Mouse (Mus musculus) B cell, adult 2 months (primary cell): Measurements from ENCODE around the gene Atad2b.
"Not testable (repeated sequence)": the region's sequence is repeated elsewhere in the genome, so short reads cannot be mapped to it uniquely, and the experiment has no call there.

Experiments used
- DNase-seq, 2 experiments: peaks; one replicate each; pipeline ENCODE4 v3.0.0; 2022

The Atad2b gene

DNA sequence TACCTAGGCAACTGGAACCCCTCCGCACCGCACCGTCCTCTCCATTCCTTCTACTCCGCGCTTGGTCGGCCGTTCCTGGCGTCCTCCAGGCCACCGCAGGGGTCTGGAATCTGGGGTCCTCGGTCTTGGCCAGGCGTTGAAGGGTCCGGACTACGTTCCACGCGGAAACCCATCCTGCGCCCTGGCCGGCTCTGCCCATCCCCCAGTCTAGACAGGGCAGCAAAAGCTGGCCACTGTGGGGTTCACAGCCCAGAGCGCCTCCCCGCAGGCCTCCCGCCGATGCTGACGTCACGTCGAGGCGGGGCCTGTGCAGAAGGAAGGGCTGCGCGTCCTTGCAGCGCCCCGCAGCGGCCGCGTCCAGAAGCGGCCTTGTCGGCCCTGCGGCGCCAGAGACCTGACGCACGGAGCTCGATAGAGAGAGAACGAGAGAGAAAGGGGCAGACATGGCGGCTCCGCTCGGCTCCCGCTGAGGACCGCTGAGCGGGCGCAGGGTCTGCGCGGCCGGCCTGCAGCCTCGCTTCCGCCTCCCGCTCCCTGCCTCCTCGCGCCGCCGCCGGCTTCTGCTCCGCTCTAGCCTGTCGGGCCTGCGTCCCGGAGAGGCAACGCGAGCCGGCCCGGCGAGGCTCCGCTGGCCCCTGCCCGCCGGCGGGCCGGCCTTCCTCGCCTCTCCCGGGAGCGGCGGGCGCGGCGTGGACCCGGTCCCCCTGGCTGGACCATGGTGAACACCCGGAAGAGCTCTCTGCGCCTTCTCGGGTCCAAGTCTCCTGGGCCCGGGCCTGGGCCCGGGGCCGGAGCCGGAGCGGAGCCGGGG is at the start of gene Atad2b:
Gene Atad2b (plus strand): TSS at position 360 of the 811 bp plus-strand sequence.
- peak; percentile 97 to 99 for DNase-seq

DNA sequence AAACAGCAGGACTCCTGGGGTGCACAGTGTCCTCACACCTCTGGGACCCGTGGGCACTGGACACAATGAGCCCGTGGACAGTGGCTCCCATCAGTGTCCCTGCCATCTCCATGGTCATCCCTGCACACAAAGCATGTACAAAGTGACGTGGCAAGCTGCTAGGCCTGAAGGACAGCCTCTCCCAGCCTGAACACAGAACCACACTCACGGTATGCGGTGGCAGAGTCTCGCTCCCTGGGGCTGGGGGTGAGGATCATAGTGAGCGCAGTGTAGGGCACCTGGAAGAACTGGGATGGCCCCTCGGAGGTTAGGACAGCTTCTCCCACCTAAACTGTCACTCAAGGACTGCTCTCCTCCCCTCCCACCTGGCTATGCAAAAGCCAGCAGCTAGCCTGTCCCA is 48.2 kb upstream of the Atad2b start:
- no peak for DNase-seq

DNA sequence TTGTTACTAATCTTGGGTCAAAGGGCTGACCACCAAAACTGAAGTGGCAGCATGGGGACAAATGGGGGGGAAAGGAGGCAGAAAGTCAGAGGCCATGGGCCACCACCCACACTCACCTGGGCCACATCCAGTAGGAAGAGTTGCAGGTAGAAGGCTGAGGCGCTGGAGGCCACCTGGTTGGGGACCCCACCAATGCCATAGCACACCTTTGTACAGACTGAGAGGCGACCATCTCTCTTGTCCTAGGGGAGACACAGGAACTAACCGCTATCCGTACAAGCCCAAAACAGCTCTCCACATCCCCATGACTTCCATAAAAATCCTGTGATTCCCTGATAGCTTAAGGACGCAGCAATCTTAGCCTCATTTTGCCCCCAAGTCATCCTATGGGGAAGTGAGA is 45.9 kb upstream of the Atad2b start:
- no peak for DNase-seq

DNA sequence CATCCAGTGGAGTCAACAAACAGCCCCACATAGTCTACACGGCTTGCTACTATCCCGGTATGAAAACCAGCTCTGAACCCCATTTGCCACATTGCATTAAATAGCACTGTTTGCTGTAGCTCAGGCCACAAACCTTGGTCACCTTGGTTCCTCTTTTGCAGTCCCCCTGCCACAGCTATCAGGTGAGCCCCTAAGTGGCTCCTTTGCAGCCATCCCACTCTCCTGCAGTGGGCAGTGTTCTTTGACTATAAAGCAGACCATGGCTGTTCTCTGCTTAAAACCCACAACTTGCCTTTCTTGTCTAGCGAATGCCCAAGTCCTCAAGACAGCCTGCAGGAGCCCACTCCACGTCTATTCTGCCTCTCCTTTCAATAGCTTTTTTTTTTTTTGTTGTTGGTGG is 44.9 kb upstream of the Atad2b start:
- DNase-seq: peak; percentile 7 to 22

DNA sequence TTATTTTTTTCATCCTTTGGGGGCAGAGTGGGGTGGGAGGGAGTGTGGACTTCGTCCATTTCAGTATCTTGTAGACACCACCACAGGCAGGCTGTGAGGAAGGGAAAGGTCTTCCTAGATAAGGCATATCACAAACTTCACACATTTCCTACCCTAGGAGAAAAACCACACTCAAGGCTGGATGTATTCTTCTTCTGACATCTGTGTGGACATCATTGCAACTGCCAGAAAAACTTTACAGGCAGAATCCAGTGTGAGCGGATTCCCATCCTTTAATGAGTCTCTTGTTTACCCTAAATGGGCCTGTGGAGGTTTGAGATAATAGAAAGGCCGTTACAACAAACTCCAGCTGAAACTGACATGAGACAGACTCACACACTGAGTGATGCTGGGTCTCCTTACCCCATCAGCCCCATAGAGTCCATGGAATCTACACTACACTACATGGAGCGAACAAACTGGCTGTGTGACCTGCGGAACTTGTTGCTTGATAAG is 44.1 kb upstream of the Atad2b start:
- DNase-seq: no peak

DNA sequence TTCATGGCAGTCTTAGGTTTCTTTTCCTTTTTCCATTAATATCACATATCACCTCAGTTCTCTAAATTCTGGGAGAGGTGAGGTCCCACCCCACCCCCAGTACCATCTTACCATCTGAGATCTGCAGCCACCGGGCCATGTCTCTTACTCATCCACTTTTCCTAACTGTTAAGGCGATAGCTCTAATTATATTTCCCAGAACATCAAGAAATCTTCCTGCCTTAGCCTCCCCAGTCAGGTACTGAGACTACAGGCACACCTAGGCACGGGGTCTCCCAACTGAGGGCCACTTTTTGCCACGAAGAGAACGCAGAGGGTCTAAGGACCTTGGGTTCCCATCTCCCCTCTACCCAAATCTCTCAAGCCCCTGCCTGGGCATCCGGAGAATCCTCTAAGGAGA is 43.6 kb upstream of the Atad2b start:
- no peak for DNase-seq

DNA sequence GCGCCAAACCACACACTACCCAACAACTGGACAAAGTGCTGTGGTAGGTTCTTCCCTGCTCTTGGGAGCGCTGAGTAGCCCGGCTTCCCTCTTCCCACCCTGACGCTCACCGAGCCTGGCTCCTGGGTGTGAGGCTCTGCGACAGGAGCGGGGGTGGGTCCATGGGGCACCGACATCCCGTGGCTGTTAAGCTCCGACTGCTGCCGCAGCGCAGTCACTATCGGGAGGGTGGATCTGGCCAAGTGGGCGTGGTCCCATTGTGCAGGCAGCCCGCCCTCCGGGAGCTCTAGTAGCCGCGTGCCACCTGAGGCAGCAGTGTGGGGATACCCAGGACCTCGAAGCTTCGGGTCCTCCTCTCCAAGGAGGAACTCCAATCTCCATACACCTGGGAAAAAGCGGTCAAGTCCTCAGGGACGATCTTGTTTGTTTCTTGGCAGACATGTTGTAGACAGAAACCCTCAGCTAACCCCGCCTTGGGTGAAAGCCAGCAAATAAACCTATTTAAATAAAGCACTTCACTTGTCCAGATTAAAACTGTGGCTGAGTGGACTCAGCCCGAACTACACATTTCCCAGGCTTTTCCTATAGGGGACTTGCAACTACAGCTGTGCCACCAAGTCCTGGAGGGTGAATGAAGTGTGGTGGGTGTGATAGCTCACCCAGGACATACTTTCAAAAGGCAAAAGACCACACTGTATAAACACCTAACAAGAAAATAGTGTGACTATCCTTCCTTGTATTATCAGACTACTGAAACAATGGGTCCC is 42.8 kb upstream of the Atad2b start, which contains the start of gene Mfsd2b:
Gene Mfsd2b (minus strand): TSS at position 199 of the 767 bp plus-strand sequence.
- peak; percentile 57 to 59 for DNase-seq

DNA sequence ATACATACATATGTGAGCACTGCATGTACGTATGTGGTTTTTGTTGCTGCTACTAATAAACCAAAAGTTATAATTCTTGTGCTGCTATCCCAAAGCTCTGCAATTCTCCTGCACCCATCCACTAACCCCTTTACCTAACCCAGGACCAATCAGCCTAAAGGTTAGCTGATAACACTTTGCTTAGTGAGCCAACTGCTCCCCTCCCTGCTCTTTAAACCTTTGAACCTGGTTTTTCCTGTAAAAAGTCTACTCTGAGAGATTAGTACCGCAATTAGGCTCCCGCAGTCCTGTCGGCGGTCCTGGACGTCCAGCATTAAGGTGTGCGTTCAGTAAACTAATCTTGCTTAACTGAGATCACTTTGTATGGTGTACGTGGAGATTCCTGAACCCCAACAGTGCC is 41.5 kb upstream of the Atad2b start:
- no peak for DNase-seq

DNA sequence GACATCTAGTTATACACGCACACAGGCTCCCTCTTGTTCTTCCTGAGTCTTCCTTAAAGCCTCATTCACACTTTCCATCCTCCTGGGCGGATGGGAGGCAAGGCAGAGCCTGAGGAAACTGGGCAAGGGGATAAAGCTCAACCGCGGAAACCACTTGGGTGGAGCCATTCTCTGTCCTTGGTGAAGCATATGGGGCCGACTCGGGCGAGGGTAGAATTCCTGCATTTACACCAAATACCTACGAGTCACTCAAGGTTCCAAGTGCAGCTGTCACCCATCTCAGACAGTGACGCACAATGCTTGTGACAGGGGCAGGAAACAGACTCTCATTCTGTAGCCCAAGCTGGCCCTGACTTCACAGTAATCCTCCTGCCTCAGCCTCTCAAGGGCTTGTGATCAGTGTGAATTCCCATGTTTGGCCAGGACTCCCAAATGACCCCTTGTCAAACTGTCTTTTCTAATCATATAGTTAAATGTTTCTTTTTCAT is 38.8 kb upstream of the Atad2b start:
- DNase-seq: no peak

DNA sequence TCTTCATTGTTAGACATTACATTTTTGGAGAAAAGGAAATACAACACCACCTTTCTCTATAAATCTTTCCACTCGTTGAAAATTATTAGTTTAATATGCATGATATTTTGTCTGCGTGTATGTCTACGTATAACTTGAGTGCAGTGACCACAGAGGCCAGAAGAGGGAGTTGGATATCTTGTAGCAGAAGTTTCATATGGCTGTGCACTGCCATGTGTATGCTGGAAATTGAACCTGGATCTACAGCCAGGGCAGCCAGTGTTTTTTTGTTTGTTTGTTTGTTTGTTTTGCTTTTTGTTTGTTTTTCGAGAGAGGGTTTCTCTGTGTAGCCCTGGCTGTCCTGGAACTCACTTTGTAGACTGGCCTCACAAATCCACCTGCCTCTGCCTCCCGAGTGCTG is 38.1 kb upstream of the Atad2b start:
- DNase-seq: peak; percentile 28 to 40

DNA sequence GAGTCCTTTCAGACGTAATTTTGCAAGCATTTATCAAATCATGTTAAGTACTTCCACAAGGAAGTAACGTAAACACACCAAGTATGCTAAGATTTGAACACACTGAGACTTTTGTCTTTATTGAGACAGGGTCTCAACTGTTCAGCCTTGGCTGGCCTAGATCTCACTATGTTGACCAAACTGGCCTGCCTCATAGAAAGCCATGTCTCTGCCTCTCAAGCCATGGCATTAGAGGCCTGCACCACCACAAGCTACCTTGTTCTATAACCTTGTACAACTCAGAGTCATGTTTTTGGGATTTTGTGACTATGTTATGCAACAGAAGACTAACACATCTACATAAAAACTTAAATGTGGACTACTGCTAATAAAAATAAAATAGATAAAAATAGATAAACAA is 35.1 kb upstream of the Atad2b start:
- no peak for DNase-seq

DNA sequence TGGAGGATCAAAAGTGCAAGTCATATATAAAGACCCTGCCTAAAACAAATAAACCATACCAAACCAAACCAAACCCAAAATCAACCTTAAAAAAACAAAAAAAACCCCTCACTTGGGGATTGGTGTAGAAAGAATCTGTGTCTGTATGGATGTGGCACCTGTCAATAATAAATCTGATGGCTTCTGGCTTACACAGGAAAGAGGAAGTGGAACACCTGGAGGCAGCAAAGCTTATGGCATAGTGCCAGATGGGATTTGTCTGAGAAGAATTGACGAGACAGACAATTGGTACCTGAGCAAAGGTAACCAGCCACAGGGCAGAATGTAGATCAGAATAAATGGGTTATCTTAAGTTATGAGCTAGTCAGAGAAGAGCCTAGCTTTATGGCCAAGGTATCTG is 32.1 kb upstream of the Atad2b start:
- DNase-seq: peak in 1 of 2 experiments; percentile 8

DNA sequence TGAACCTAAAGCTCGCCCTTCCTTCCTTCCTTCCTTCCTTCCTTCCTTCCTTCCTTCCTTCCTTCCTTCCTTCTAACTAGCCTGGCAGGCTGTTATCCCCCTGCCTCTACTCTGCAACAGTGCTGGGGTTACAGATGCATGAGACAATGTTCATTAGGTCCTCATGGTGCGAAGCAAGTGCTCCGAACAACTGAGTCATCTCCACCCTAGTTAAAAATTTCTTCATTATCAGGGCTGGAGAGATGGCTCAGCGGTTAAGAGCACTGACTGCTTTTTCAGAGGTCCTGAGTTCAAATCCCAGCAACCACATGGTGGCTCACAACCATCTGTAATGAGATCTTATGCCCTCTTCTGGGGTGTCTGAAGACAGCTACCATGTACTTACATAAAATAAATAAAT is 30.6 kb upstream of the Atad2b start:
- not testable (repeated sequence) for DNase-seq

DNA sequence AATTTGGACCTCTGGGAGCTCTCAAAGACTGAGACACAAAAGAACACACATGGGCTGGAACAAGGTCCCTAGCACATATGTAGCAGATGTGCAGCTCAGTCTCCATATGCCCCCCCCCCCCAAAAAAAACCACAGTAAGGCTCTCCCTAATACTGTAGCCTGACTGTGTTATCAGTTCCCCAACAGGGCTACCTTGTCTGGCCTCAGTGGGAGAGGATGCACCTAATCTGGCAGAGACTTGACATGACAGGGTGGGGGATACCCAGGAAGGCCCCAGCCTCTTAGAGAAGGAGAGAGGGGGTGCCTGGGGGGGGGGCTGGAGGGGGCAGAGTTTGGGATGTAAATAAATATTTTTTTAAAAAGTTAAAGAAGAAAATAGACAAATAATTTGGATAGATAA is 28.4 kb upstream of the Atad2b start:
- DNase-seq: no peak

DNA sequence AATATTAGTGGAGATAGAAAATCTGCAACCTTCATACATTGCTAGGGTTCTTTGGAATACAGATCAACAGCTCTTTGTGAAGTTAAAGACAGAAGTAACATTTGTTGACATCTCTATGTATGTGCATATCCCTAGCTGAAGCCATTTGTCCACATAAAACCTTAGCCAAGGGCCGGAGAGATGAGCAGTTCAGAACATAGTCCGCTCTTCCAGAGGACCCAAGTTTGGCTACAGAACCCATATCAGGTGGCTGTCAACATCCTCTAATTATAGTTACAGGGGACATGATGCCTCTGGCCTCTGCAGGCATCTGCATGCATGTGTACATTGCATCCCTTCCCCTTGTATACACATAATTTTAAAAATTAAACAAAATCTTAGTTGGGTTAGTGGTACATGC is 27.9 kb upstream of the Atad2b start:
- no peak for DNase-seq

DNA sequence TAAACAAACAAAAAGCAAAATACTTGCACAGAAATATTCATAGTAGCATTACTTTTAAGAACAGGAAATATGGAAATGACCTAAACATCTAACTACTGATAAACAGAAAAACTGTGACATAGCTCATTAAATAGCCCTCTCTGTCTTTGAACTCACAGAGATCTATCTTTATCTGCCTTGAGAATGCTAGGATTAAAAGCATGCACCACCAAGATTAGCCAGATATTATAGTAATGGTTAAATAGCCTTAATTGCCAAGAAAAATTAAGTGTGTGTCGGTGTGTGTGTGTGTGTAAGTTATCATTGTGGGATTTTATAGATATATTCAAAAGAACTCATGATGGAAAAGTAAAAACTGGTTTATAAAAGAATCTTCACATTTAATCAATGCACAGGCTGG is 27.3 kb upstream of the Atad2b start:
- DNase-seq: no peak

DNA sequence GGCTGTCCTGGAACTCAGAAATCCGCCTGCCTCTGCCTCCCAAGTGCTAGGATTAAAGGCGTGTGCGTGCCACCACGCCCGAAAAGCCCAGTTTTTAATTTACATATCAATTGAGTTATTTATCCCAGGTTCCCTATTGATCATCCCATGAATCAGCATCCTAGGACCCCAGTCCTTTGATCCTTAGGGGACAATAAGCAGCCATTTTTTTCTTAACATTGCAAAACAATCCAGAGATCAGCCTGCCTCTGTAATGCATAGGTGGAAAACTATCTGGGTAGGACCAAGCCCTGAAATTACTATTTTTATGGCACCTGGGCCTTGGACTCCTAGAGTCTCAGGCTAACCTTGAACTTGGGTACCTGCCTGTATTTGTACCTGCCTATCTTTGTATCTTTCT is 19.1 kb upstream of the Atad2b start:
- no peak for DNase-seq

DNA sequence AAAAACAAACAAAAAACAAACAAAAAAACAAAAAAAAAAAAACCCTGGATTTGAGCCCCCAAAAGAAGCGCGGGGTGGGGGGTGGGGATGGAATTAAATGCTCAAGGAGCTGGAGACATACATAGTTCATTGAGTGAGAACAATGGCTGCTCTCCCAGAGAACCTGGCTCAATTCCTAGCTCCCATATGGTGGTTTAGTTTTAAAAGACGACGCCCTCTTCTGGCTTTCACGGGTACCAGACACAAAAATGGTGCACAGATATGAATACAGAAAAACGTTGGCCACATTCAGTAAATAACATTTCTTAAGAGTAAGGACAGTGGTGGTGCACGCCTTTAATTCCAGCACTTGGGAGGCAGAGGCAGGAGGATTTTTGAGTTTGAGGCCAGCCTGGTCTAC is 11.2 kb upstream of the Atad2b start:
- peak; percentile 14 for DNase-seq

DNA sequence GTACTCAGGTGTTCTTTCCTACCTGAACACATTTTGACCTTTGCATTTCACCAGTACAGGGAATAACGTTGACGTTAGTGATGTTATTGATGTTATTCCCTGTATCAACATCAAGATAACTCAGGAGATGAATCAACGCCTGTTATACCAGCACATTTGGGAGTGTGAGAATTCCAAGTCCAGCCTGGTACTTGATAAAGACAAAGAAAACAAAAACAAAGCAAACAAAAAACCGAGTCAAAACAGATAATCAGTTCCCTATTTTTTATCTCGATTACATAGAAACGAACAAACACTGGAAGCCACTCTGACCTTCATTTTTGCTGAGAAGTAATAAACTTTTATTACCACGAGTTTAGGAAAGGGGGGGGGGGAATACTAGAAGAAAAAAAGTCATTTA is 10.7 kb upstream of the Atad2b start:
- no peak for DNase-seq

DNA sequence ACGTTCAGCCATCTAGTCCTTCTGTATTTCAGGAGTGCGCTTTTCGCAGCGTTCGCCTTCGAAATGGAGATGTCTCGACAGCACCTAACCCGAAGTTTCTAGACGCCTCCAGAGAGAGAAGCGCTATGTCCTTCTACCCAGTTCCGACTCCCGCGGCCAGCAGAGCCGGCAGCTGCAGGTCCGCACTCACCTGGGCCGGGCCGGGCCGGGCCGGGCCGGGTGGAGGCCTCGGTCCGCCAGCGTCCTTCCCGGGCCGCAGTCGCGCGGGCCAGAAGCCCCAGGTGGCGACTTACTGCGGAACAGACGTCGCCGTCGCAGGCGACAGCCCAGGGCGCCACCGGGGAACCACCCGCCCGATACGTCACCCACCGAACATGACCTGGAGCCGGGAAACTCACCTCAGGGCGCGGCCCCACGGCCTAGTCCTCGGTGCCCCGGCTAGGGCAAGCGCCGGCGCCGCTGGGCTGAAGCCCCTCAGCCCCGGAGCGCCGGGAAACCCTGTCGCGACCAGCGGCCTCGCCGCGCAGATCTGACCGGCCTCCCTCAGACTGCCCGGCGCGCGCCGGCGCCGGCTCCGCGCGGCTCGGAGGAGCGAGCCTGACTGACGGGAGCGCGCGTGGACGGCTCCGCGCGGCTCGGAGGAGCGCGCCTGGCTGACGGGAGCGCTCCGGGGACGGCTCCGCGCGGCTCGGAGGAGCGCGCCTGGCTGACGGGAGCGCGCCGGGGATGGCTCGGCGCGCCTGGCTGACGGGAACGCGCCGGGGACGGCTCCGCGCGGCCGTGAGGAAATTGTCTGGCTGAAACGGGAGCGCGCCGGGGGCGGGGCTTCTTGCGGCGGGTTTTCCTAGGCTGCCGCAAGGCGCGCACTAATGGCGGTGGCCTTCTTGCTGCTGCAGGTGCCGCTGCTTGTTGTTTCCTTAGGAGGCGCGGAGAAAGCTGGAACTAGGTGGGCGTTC is 9.9 kb upstream of the Atad2b start, which contains the start of gene Ubxn2a:
Gene Ubxn2a (minus strand): TSS at position 755 of the 956 bp plus-strand sequence.
- peak; percentile 97 for DNase-seq

DNA sequence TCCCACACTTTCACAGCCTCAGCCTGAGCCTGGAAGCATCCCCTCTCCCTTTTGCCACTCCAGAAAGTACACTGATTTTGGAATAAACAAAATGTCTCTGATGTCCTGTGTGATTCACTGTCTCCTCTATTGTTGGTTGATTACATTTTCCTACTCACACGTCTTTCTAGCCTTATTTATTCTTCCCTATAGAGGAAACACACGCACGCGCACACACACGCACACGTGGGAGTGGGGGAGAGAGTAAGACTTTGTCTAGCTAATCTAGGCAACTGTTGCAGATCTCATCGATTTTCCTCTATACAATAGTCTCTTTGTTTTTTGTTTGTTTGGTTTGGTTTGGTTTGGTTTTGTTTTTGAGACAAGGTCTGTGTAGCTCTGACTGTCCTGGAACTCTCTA is 8.8 kb upstream of the Atad2b start:
- DNase-seq: peak in 1 of 2 experiments; percentile 2

DNA sequence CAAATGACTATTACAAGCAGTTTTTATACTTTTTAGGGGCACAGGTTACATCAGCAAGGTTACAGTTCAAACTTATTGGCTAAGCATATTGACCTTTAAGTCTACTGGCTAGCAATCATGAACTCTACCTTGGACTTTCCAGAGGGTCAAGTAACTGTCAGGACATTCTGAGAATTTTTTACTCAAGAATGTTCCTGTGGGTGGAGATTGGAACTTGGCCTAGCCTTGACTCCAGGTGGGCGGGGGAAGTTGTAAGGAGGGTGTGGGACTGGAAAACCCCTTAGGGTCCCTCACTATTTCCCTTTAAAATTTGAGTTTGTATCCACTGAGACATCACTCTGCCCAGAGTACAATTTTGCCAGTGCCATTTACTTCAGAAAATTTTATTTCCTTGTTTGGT is 6.7 kb upstream of the Atad2b start:
- not testable (repeated sequence) for DNase-seq

DNA sequence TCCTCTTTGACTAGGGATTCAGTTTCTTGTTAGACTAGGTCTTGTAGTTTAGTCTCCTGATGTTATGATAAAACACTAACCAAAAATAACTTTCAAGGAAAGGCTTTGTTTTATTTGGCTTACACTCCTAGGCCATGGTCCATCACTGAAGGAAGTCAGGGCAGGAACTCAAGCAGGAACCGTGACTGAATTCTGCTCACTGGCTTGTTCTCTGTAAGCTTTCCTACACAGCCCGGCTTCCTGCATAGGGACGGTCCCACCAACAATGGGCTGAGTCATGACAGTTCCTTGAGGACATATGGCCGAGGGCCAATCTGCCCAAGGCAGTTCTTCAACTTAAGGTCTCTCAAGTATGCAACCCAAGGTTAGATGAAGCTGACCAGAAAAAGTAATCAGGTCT is 5.4 kb upstream of the Atad2b start:
- no peak for DNase-seq
